Mouse (Mus musculus): Measurements from ENCODE around the gene Selenom. TPM values are rescaled to one million over a fixed set of nuclear protein-coding genes. Genes with fewer than 3 reads are reported as not detected.

Selenom gene
- total and polyA plus RNA-seq, 3 experiments, result 4.1 to 33.0 (median 7.1) TPM

- H3K4me3 ChIP-seq (replicated peaks in 1 of 3; ENCODE audit: low read depth in 2 of 3, low read length in 2 of 3, poor library complexity in 1 of 3), result no peak overlapping the region
- no peaks in the 10 kb centered on the region for H3K79me2 ChIP-seq (replicated peaks; ENCODE audit: control insufficient read depth, extremely low read depth, insufficient read depth, poor library complexity, severe bottlenecking)
- H3K27me3 ChIP-seq (replicated peaks), result peaks cover 28% of the 10 kb centered on the region
- no peaks in the 10 kb centered on the region for H3K36me3 ChIP-seq (replicated peaks in 1 of 2; ENCODE audit: control insufficient read depth in 1 of 2, insufficient read depth in 1 of 2, low read length in 1 of 2)
- no peak for DNase-seq (ENCODE audit: extremely low read depth)
- no peak overlapping the region for H3K9ac ChIP-seq (ENCODE audit: insufficient read depth, low read depth)
- H3K9me3 ChIP-seq (replicated peaks; ENCODE audit: low read length), result no peaks in the 10 kb centered on the region
- H3K4me1 ChIP-seq (ENCODE audit: control insufficient read depth in 1 of 2, insufficient read depth in 2 of 2), result peaks cover 0 to 8% of the 10 kb centered on the region in 2 experiments; a peak in 2 of 4 replicates
- in situ Hi-C loops (cut with MboI; ENCODE audit: low pct_ligation_motif_present, low pct_unique_long_range_greater_than_20kb, low sequenced_read_pairs) (no loop called here), dilution Hi-C loops (cut with MboI; ENCODE audit: extremely low pct_ligation_motif_present, extremely low pct_unique_long_range_greater_than_20kb, low sequenced_read_pairs) (no loop called here)
- no peak for TF ChIP-seq PAX5 (IDR thresholded peaks at IDR 0.05; ENCODE audit: low read length)
- TF ChIP-seq NELFE (IDR thresholded peaks at IDR 0.05; ENCODE audit: low read depth, low read length), result no peak
- TF ChIP-seq MEF2A (IDR thresholded peaks at IDR 0.05; ENCODE audit: borderline replicate concordance, low read depth, low read length), result no peak
- no peak for TF ChIP-seq BHLHE40 (IDR thresholded peaks at IDR 0.05; ENCODE audit: low read depth, low read length)
- no peak for TF ChIP-seq ETS1 (conservative IDR thresholded peaks at IDR 0.05; ENCODE audit: low read depth, low read length)
- no peak for TF ChIP-seq ZMIZ1 (IDR thresholded peaks at IDR 0.05; ENCODE audit: low read depth, low read length)
- no peak for TF ChIP-seq RCOR1 (conservative IDR thresholded peaks at IDR 0.05; ENCODE audit: low read depth, low read length)
- H3K27ac ChIP-seq (ENCODE audit: insufficient read depth, low read depth), result no peak overlapping the region
- H3K4me2 ChIP-seq (ENCODE audit: insufficient read depth, low read depth, poor library complexity, severe bottlenecking), result no peak overlapping the region
Measured at GRCm38 (mm10) chr11:3492748-3493147, 21.7 kb upstream of the Selenom start.

DNA sequence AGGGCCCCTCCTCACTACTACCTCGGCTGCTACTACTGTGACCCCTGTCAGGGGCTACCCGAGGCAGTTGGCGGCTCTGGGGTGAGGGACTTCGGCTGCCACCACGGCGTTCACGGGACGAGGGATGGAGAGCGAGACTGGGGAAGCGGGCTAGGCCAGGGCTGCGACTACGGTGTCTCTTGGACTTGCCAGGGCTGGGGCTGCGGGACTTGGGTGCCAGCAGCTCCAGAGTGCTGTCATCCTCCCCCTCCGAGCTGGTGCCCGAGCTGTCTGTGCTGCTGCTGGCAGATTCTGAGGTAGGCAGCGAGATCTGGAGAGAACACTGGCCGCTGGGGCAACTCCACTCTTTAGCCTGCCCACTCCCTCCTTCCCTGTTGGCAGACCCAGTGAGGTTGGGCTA is 19.6 kb upstream of the Selenom start:
- no peak overlapping the region for H3K4me3 ChIP-seq (replicated peaks in 1 of 3; ENCODE audit: low read depth in 2 of 3, low read length in 2 of 3, poor library complexity in 1 of 3)
- no peaks in the 10 kb centered on the region for H3K79me2 ChIP-seq (replicated peaks; ENCODE audit: control insufficient read depth, extremely low read depth, insufficient read depth, poor library complexity, severe bottlenecking)
- no peak for DNase-seq (ENCODE audit: extremely low read depth)
- no peak overlapping the region for H3K4me2 ChIP-seq (ENCODE audit: insufficient read depth, low read depth, poor library complexity, severe bottlenecking)
- H3K9ac ChIP-seq (ENCODE audit: insufficient read depth, low read depth), result no peak overlapping the region
- no peak for TF ChIP-seq GABPA (IDR thresholded peaks at IDR 0.05; ENCODE audit: insufficient replicate concordance, low read depth, low read length)
- no peak for TF ChIP-seq MXI1 (IDR thresholded peaks at IDR 0.05; ENCODE audit: low read depth, low read length)
- no peak for TF ChIP-seq RCOR1 (conservative IDR thresholded peaks at IDR 0.05; ENCODE audit: low read depth, low read length)
- TF ChIP-seq USF2 (conservative IDR thresholded peaks at IDR 0.05; ENCODE audit: low read depth, low read length), result no peak
- no peak for TF ChIP-seq NRF1 (IDR thresholded peaks at IDR 0.05; ENCODE audit: low read depth, low read length)
- no peak for TF ChIP-seq KAT2A (IDR thresholded peaks at IDR 0.05; ENCODE audit: insufficient replicate concordance, low read length)
- no peak for TF ChIP-seq IRF4 (IDR thresholded peaks at IDR 0.05; ENCODE audit: low read depth, low read length)
- TF ChIP-seq ZNF384 (IDR thresholded peaks at IDR 0.05; ENCODE audit: low read depth, low read length), result no peak
- TF ChIP-seq RAD21 (IDR thresholded peaks at IDR 0.05; ENCODE audit: low read depth, low read length), result no peak
- H3K4me1 ChIP-seq (ENCODE audit: control insufficient read depth in 1 of 2, insufficient read depth in 2 of 2), result peaks cover 0 to 8% of the 10 kb centered on the region in 2 experiments; a peak in 2 of 4 replicates
- in situ Hi-C loops (cut with MboI; ENCODE audit: low pct_ligation_motif_present, low pct_unique_long_range_greater_than_20kb, low sequenced_read_pairs) (no loop called here), dilution Hi-C loops (cut with MboI; ENCODE audit: extremely low pct_ligation_motif_present, extremely low pct_unique_long_range_greater_than_20kb, low sequenced_read_pairs) (no loop called here)
- no peaks in the 10 kb centered on the region for H3K9me3 ChIP-seq (replicated peaks; ENCODE audit: low read length)
- no peaks in the 10 kb centered on the region for H3K36me3 ChIP-seq (replicated peaks in 1 of 2; ENCODE audit: control insufficient read depth in 1 of 2, insufficient read depth in 1 of 2, low read length in 1 of 2)
- H3K27ac ChIP-seq (ENCODE audit: insufficient read depth, low read depth), result no peak overlapping the region
- peaks cover 18% of the 10 kb centered on the region for H3K27me3 ChIP-seq (replicated peaks)

Measured in CH12.LX (cell line).